Mouse (Mus musculus) heart, embryonic 16.5 days (tissue): Measurements from ENCODE around the gene Znrf3. TPM values are rescaled to one million over a fixed set of nuclear protein-coding genes. Genes with fewer than 3 reads are reported as not detected.

Source experiments
- ATAC-seq: fragments of 200-750 bp; cut with Nextera tagmentation; replicated peaks from 2 replicates; pipeline ENCODE4 v1.8.0; 2017; ENCODE audit warnings: moderate number of reproducible peaks; ENCODE audit not compliant: insufficient read depth, low FRiP score; ENCODE audit errors: extremely low read depth
- H3K27ac ChIP-seq: fragments of 300-500 bp; sonication (generic); 2 replicates; pipeline ENCODE4 v1.5.1; 2014; ENCODE audit warnings: mild to moderate bottlenecking, low read length, control low read depth, moderate library complexity
- H3K27me3 ChIP-seq: fragments of 300-500 bp; sonication (generic); 2 replicates; pipeline ENCODE4 v1.6.1; 2014; ENCODE audit warnings: low read length, mixed read lengths; ENCODE audit not compliant: control insufficient read depth, insufficient read depth
- H3K36me3 ChIP-seq: fragments of 300-500 bp; sonication (generic); 2 replicates; pipeline ENCODE4 v1.6.1; 2014; ENCODE audit not compliant: control insufficient read depth, insufficient read depth
- H3K4me1 ChIP-seq: fragments of 300-500 bp; sonication (generic); 2 replicates; pipeline ENCODE4 v1.6.1; 2014; ENCODE audit warnings: low read length, mixed read lengths; ENCODE audit not compliant: control insufficient read depth, insufficient read depth
- H3K4me2 ChIP-seq: fragments of 300-500 bp; sonication (generic); 2 replicates; pipeline ENCODE4 v1.6.1; 2014; ENCODE audit warnings: low read depth, mild to moderate bottlenecking, control low read depth, low read length
- H3K4me3 ChIP-seq: fragments of 300-500 bp; sonication (generic); 2 replicates; pipeline ENCODE4 v1.5.1; 2014; ENCODE audit warnings: mild to moderate bottlenecking, control low read depth, low read length
- H3K9ac ChIP-seq: fragments of 300-500 bp; sonication (generic); 2 replicates; pipeline ENCODE4 v1.6.1; 2014; ENCODE audit warnings: low read length, control low read depth
- H3K9me3 ChIP-seq: fragments of 300-500 bp; sonication (generic); replicated peaks from 2 replicates; pipeline ENCODE4 v1.6.1; 2016; ENCODE audit warnings: low read length; ENCODE audit not compliant: control insufficient read depth
- WGBS: fragments of 180-500 bp; shearing (Covaris S2); extraction: QIAGEN DNeasy Blood & Tissue Kit; methylation state at CpG from one replicate; pipeline ENCODE4 v1.1.7; 2014; 5-methylcytosine and 5-hydroxymethylcytosine counted together
- polyA plus RNA-seq: library from polyadenylated mRNA; unstranded; fragments of >200 nt; fragmentation: Nextera tagmentation; extraction: Ambion mirVana; gene quantifications from 2 replicates; pipeline ENCODE4 v1.2.1, GENCODE M21; 2015

Znrf3 gene
- polyA plus RNA-seq, 1 experiment from 2014 or later, result 7.3 TPM

DNA sequence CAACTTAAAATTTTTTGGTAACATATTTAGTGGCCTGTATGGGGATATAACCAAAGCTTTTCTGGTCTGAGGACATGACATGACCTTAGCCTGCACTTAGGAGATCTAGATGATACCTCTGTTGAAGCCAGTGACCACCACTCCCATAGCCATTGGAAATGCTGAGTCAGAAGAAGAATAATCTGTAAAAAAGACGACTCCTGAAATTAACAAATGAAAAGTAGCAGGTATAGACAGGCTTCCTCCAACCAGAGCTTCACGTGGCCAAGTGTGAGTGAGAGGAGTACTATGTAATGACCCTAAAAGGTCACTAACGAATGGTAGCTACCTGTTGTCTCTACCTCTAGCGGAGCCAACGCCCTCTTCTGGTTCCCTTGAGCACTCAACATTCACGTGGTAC, 119.4 kb downstream of the Znrf3 start:
- Histone ChIP-seq H3K27ac (no peak overlapping the region), H3K4me2 (no peak overlapping the region), H3K27me3 (no peaks in the 10 kb centered on the region), H3K4me3 (no peak overlapping the region), H3K9ac (no peak overlapping the region), H3K4me1 (no peaks in the 10 kb centered on the region), H3K36me3 (no peaks in the 10 kb centered on the region), H3K9me3 (no peaks in the 10 kb centered on the region)
- no peak for ATAC-seq
- 88% methylated on average over 6 of the region's 6 CpGs for WGBS

DNA sequence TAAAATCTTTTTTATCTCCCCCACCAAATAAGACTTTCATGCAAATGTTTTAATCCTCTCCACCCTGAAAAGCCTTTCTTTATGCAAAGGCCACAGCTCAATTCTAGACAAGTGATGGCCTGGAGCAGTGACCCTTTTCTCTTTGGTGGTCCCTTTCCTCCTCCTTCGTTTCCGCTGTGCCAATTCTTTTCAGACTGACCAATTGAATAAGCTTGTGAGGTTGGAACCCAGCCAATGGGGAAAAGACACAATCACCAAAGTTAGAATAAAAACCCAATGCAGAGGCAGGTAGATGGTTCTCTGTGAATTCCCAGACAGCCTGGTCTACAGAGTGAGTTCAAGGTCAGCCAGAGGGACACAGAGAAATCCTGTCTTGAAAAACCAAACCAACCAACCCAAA, 120.4 kb downstream of the Znrf3 start:
- Histone ChIP-seq H3K9ac (no peak overlapping the region), H3K9me3 (no peaks in the 10 kb centered on the region), H3K27me3 (no peaks in the 10 kb centered on the region), H3K36me3 (no peaks in the 10 kb centered on the region), H3K4me2 (no peak overlapping the region), H3K4me3 (no peak overlapping the region), H3K27ac (no peak overlapping the region), H3K4me1 (peaks cover under 1% of the 10 kb centered on the region)
- no peak for ATAC-seq
- WGBS, result 66% methylated on average over 2 of the region's 2 CpGs

DNA sequence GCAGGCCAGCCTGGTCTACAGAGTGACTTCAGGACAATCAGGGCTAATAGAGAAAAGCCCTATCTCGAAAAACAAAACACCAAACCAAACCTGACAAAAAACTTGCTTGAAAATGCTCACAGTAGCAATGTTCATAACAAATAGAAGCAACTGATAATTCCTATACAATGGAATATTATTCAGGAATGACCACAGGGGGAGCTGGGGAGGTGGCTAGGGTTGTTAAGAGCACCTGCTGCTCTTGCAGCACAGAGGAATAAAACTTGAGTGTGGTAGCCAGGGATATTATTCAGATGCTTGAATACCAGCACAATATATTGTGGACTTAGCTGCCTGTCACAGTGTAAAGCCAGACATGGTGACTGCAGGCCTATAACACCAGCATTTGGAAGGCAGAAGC, 123.0 kb downstream of the Znrf3 start:
- 87% methylated on average over 1 of the region's 1 CpGs for WGBS
- Histone ChIP-seq H3K9ac (no peak overlapping the region), H3K27me3 (no peaks in the 10 kb centered on the region), H3K9me3 (no peaks in the 10 kb centered on the region), H3K4me1 (peaks cover 20% of the 10 kb centered on the region), H3K4me3 (no peak overlapping the region), H3K27ac (no peak overlapping the region), H3K4me2 (no peak overlapping the region), H3K36me3 (no peaks in the 10 kb centered on the region)
- ATAC-seq, result no peak

DNA sequence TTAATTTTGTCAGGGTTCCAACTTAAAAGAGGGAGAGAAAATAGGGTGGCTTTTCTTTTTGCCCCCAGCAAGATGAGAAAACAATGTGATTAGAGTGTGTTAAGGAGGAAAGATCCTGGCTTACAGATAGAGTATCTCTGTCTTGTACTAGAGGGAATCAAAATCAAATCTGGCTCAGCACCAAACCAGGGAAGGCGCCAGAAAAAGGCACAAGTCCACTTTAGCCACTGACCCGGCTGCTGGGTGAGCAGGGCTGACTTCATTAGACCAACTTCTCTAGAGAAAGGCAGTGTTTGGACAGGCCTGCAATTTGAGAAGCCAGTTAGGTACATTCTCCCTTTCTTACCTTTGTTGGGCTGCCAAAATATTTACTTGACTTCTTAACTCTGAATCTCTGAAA, 125.7 kb downstream of the Znrf3 start:
- Histone ChIP-seq H3K9ac (no peak overlapping the region), H3K27ac (no peak overlapping the region), H3K27me3 (no peaks in the 10 kb centered on the region), H3K9me3 (no peaks in the 10 kb centered on the region), H3K4me3 (no peak overlapping the region), H3K4me1 (peaks cover 29% of the 10 kb centered on the region), H3K36me3 (no peaks in the 10 kb centered on the region), H3K4me2 (no peak overlapping the region)
- ATAC-seq, result no peak
- 28% methylated on average over 2 of the region's 2 CpGs for WGBS

DNA sequence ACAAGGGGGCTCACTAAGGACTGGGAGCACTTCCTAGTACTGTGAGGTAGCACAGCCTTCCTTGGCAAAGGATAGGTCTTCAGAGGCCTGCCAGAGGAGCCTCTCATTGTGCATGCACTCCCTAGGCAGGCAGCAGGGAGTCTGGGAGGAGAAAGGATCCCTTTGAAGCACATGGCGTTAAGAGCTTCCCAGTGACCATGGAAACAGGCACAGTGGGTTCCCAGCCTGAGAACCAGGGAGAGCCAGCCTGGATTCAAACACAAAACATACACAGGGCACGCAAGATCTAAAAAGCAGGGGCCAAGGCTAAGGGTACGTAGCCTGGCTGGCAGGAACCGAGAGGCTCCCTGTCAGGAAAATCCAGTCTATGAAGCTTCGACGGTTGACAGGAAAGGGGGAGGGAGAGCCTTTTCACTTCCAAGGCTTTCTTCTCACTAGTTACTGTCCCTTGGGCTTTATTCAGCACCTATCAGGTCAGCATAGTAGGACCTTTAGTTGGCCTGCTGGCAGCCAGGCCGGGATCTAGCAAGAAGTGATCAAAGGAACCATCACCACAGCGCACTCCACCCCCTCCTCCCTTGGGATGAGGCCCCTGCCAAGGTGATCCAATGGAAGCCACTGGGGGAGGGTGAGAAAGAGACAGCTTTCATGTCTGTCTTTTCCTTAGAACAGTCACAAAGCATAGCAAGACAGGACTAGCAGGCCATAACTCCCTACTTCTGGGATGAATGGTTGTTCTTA, 126.4 kb downstream of the Znrf3 start:
- ATAC-seq, result 0 out of 2 replicates have a peak, but pooled peaks have one; percentile 45
- 45% methylated on average over 8 of the region's 8 CpGs for WGBS

GRCm38 (mm10) chr11:5314796-5315195, 129.9 kb downstream of the Znrf3 start:
- H3K27me3 ChIP-seq, result no peaks in the 10 kb centered on the region
- H3K9ac ChIP-seq, result no peak overlapping the region
- peaks cover 38% of the 10 kb centered on the region for H3K4me1 ChIP-seq
- H3K36me3 ChIP-seq, result no peaks in the 10 kb centered on the region
- H3K4me3 ChIP-seq, result no peak overlapping the region
- H3K9me3 ChIP-seq, result no peaks in the 10 kb centered on the region
- H3K4me2 ChIP-seq, result no peak overlapping the region
- no peak for ATAC-seq
- H3K27ac ChIP-seq, result no peak overlapping the region

More for the DNA sequence above, 126.4 kb downstream of the Znrf3 start:
- Histone ChIP-seq H3K4me1 (peaks cover 29% of the 10 kb centered on the region), H3K27me3 (no peaks in the 10 kb centered on the region), H3K27ac (no peak overlapping the region), H3K4me3 (no peak overlapping the region), H3K9me3 (no peaks in the 10 kb centered on the region), H3K9ac (no peak overlapping the region), H3K36me3 (no peaks in the 10 kb centered on the region), H3K4me2 (no peak overlapping the region)

- peaks cover 38% of the 10 kb centered on the region for H3K4me1 ChIP-seq
- ATAC-seq, result no peak
- no peaks in the 10 kb centered on the region for H3K9me3 ChIP-seq
- no peaks in the 10 kb centered on the region for H3K36me3 ChIP-seq
- no peaks in the 10 kb centered on the region for H3K27me3 ChIP-seq
- peak overlapping the region; percentile 35 for H3K27ac ChIP-seq
- no peak overlapping the region for H3K4me2 ChIP-seq
- 51% methylated on average over 3 of the region's 3 CpGs for WGBS
- H3K9ac ChIP-seq, result no peak overlapping the region; the same call in 1 of the 2 replicates
- H3K4me3 ChIP-seq, result no peak overlapping the region
Observed at GRCm38 (mm10) chr11:5314330-5314741, 130.3 kb downstream of the Znrf3 start.

- WGBS, result 62% methylated on average over 13 of the region's 13 CpGs
- Histone ChIP-seq H3K4me1 (peaks cover 4% of the 10 kb centered on the region; the same call in 1 of the 2 replicates), H3K4me2 (no peak overlapping the region), H3K9ac (no peak overlapping the region), H3K4me3 (no peak overlapping the region), H3K27ac (no peak overlapping the region), H3K27me3 (no peaks in the 10 kb centered on the region), H3K36me3 (no peaks in the 10 kb centered on the region), H3K9me3 (no peaks in the 10 kb centered on the region)
- no peak for ATAC-seq
Observed at GRCm38 (mm10) chr11:5307024-5307905, 137.4 kb downstream of the Znrf3 start.

DNA sequence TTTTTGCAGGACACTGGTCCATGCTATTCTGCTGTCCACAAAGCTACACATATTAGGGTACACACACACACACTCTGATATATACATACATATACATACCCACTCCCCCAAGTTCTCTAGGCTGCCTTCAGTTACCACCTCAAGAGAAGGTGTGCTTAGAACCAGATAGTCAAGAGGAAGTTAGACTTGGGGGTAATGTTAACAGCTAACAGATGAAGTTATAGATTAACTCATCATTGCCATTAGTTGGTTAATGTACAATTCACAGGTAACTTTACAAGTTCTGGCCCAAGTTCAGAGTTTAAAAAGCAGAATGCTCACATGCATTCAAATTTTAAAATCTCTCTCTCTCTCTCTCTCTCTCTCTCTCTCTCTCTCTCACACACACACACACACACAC, 138.6 kb downstream of the Znrf3 start:
- H3K27me3 ChIP-seq, result no peaks in the 10 kb centered on the region
- no peak for ATAC-seq
- no peaks in the 10 kb centered on the region for H3K36me3 ChIP-seq
- H3K4me2 ChIP-seq, result no peak overlapping the region
- no peak overlapping the region for H3K9ac ChIP-seq
- no peak overlapping the region for H3K4me3 ChIP-seq
- no peaks in the 10 kb centered on the region for H3K9me3 ChIP-seq
- H3K27ac ChIP-seq, result no peak overlapping the region
- H3K4me1 ChIP-seq, result peaks cover under 1% of the 10 kb centered on the region
